Mouse (Mus musculus): ENCODE results near the gene Fdxacb1.

Gene Fdxacb1

DNA sequence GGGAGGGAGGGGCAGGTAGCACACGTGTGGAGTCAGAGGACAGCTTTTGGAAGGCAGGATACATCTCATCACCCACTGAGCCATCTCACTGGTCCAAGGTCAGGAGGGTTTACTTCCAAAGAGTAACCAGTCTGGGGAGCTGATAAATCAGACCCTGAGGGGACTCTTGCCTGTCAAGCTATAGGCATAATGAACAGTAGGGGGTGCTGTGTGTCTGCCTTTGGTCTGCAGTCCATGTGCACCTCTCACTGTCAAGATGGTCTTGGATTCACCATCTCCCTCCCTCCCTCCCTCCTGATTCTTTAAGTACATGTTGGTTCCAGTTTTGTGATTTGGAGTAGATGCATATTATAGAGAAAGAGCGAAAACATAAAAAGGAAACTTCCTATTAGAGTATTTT lies 32.9 kb downstream of the Fdxacb1 start:
- peak; percentile 40 for DNase-seq (ENCODE audit: extremely low read depth, low read depth)

DNA sequence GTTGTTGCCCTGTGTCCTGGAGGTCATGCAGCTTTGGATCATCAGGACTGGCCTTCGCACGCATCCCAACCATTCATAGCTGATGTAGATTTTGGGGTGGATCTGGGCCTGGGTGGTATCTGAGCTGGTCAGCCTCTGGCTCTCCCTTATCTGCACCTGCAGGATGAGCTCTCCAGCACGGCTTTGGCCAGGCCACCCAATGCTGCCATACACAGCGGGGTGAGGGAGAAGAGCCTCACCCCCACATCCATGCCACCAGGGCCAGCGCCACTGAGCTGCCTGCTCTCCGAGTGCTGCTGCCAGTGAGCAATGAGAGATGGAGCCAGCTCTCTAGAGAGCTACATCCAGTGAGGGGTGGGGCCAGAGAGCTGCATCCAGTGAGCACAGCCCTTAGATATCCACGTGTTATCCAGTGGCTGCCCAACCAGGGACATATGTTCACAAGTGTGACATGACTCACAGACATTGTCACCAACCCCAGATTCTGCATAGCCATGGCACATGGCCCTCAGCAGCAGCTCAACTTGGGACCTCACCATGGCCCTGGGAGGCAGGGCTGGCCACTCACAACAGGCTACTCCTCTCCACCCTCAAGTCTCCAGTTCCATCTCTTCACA lies 35.1 kb downstream of the Fdxacb1 start:
- no peak for DNase-seq (ENCODE audit: extremely low read depth, low read depth)

DNA sequence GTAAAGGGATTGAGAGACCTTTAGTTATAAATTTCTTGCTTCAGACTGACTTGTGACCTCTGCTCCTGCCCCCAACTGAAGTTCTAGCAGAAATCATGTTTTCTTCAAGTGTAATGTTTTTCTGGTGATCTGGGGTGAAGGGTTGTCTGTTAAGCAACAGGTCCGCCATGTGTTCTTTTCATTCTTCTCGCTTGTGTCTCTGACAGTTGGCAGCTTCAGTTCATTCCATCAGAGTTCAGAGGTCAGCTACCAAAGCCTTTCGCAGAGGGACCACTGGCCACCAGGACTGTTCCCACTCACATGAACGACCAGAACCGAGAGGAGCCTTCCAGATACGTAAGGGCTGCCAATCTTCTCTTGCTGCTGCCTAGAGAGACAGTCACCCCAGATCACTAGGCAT lies 40.4 kb downstream of the Fdxacb1 start:
- no peak for DNase-seq (ENCODE audit: extremely low read depth, low read depth)

- no peak for DNase-seq (ENCODE audit: extremely low read depth, low read depth)
These were observed 41.1 kb downstream of the Fdxacb1 start for GRCm38 (mm10) chr9:50809146-50809545.

DNA sequence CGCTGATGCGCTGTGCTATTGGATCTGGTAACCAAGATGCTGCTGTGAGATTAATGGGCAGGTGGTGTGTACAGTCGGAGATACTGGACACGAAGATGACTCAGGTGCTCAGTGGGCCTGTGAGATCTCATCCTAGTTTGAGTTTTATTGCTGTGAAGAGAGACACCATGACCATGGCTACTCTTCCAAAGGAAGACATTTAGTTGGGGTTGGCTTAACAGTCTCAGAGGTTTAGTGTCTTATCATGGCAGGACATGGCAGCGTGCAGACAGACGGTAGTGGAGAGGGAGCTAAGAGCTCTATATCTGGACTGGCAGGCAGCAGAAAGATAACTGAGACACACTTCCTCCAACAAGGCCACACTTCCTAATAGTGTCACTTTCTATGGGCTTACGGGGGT lies 43.2 kb downstream of the Fdxacb1 start:
- DNase-seq (ENCODE audit: extremely low read depth, low read depth): peak; percentile 88

- no peak for DNase-seq (ENCODE audit: extremely low read depth, low read depth)
These were observed 43.7 kb downstream of the Fdxacb1 start for GRCm38 (mm10) chr9:50811746-50812145.

DNA sequence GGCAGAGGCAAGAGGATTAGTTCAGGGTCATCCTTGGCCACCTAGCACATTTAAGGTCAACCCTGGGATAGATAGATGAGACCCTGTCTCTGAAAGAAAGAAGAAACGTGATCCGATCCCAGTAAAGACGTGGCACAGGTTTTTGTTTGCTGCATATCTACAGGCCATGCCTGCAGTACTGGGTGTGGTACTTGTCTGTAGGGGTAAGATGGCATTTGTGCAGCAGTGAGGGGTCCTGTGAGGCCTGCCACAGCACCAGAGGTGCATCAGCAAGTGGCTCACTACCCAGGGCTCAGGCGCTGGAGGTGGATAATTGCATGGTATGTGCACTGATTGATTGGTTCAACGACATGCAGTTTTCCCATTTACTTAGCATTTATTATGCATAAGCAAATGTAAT lies 45.8 kb downstream of the Fdxacb1 start:
- DNase-seq (ENCODE audit: extremely low read depth, low read depth): no peak

DNA sequence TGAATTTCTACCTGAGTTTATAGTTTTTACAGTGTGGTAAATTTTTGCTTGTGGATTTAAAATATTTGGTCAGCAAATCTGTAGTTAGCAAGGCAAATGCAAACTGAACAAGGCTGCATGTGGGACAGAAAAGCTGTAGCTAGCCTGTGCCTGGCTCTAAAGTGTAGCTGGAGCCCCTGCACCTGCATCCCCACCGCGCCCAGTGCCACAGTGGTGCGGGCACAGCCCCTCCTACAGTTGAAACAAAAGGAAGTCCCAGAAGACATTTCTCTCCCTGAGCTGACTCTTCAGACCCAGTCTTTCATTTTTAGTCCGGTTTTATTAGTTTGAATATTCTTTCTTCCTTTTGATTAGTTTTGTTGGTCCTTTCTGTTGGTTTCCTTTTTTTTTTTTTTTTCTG lies 47.6 kb downstream of the Fdxacb1 start:
- no peak for DNase-seq (ENCODE audit: extremely low read depth, low read depth)

DNA sequence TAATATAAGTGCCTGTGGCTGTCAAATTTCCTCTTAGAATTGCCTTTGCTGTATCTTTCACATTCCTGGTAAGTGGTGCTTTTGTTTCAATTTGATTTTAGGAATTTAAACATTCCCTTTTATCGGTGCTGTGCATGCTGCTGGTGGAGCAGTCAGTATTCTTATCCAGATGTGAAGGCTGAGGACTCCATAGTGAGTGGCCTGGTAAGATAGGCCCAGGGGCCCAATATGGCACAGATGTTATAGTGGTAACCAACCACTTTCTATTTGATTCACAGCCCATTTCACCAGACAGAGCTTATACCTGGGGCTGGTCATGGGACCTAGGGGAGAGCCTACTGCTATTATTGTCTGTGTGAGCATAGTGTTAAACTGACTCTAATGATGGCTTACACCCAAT lies 48.5 kb downstream of the Fdxacb1 start:
- DNase-seq (ENCODE audit: extremely low read depth, low read depth): no peak

- DNase-seq (ENCODE audit: extremely low read depth, low read depth): no peak
These were observed 50.0 kb downstream of the Fdxacb1 start for GRCm38 (mm10) chr9:50818050-50818449.

- no peak for DNase-seq (ENCODE audit: extremely low read depth, low read depth)
These were observed 51.7 kb downstream of the Fdxacb1 start for GRCm38 (mm10) chr9:50819716-50820115.

GRCm38 (mm10) chr9:50821651-50822050 lies 53.6 kb downstream of the Fdxacb1 start:
- DNase-seq (ENCODE audit: extremely low read depth, low read depth): no peak

GRCm38 (mm10) chr9:50822216-50822615 lies 54.2 kb downstream of the Fdxacb1 start:
- DNase-seq (ENCODE audit: extremely low read depth, low read depth): no peak
